Mouse (Mus musculus) forebrain, embryonic 14.5 days (tissue): Measurements from ENCODE around the gene Cct7. TPM values are rescaled to one million over a fixed set of nuclear protein-coding genes. Genes with fewer than 3 reads are reported as not detected.

Experiments used
- ATAC-seq: fragments of 200-750 bp; cut with Nextera tagmentation; 2 replicates; pipeline ENCODE4 v1.8.0; 2017; ENCODE audit warnings: mild to moderate bottlenecking, moderate library complexity
- DNase-seq: peaks from one replicate; pipeline ENCODE4 v3.0.0-alpha.2; 2015; ENCODE audit warnings: low spot score
- H3K27ac ChIP-seq: fragments of 300-500 bp; sonication (generic); 2 replicates; pipeline ENCODE4 v1.5.1; 2014; ENCODE audit warnings: low read depth, mild to moderate bottlenecking, control low read depth, low read length, moderate library complexity
- H3K27me3 ChIP-seq: fragments of 300-500 bp; sonication (generic); replicated peaks from 2 replicates; pipeline ENCODE4 v1.6.1; 2014; ENCODE audit warnings: low read length, control low read depth, mixed read lengths; ENCODE audit not compliant: control insufficient read depth, insufficient read depth
- H3K36me3 ChIP-seq: fragments of 300-500 bp; sonication (generic); 2 replicates; pipeline ENCODE4 v1.6.1; 2014; ENCODE audit warnings: low read length, control low read depth; ENCODE audit not compliant: control insufficient read depth, insufficient read depth
- H3K4me1 ChIP-seq: fragments of 300-500 bp; sonication (generic); 2 replicates; pipeline ENCODE4 v1.6.1; 2014; ENCODE audit warnings: antibody characterized with exemption, low read length, control low read depth; ENCODE audit not compliant: control insufficient read depth, insufficient read depth
- H3K4me2 ChIP-seq: fragments of 300-500 bp; sonication (generic); 2 replicates; pipeline ENCODE4 v1.6.1; 2014; ENCODE audit warnings: mild to moderate bottlenecking, control low read depth, low read length
- H3K4me3 ChIP-seq: fragments of 300-500 bp; sonication (generic); 2 replicates; pipeline ENCODE4 v1.5.1; 2014; ENCODE audit warnings: low read depth, low read length, control low read depth
- H3K9ac ChIP-seq: fragments of 300-500 bp; sonication (generic); 2 replicates; pipeline ENCODE4 v1.6.1; 2014; ENCODE audit warnings: mild to moderate bottlenecking, low read length, control low read depth, moderate library complexity
- H3K9me3 ChIP-seq: fragments of 300-500 bp; sonication (generic); replicated peaks from 2 replicates; pipeline ENCODE4 v1.6.1; 2016; ENCODE audit warnings: low read length, control low read depth, mixed read lengths; ENCODE audit not compliant: control insufficient read depth
- WGBS: fragments of 180-500 bp; shearing (Covaris S2); extraction: QIAGEN DNeasy Blood & Tissue Kit; methylation state at CpG from one replicate; pipeline ENCODE4 v1.1.7; 2014; 5-methylcytosine and 5-hydroxymethylcytosine counted together
- polyA plus RNA-seq: library from polyadenylated mRNA; unstranded; fragments of >200 nt; fragmentation: Nextera tagmentation; extraction: Ambion mirVana; gene quantifications from 2 replicates; pipeline ENCODE4 v1.2.1, GENCODE M21; 2014

The Cct7 gene
- polyA plus RNA-seq, 1 experiment from 2014 or later: 759 TPM

- Histone ChIP-seq H3K27me3 (no peaks in the 10 kb centered on the region), H3K4me3 (peak overlapping the region; percentile 74), H3K27ac (no peak overlapping the region), H3K4me2 (peak overlapping the region; percentile 85), H3K36me3 (no peaks in the 10 kb centered on the region), H3K9ac (peak overlapping the region; percentile 72), H3K4me1 (no peaks in the 10 kb centered on the region), H3K9me3 (no peaks in the 10 kb centered on the region)
- 54% methylated on average over 8 of the region's 8 CpGs for WGBS
- DNase-seq: no peak
- ATAC-seq: peak; percentile 79
Measured at GRCm38 (mm10) chr6:85431274-85431841, 20.0 kb upstream of the Cct7 start.

GRCm38 (mm10) chr6:85431842-85432431, 19.4 kb upstream of the Cct7 start, which contains the start of gene Smyd5:
Gene Smyd5, plus strand, starts transcription at chr6:85431989.
- Histone ChIP-seq H3K4me3 (peak within 1 kb of the TSS; percentile 74), H3K9me3 (no peaks in the 10 kb centered on the region), H3K27ac (no peak within 1 kb of the TSS), H3K4me2 (peak within 1 kb of the TSS; percentile 85), H3K9ac (peak within 1 kb of the TSS; percentile 72), H3K4me1 (no peaks in the 10 kb centered on the region), H3K36me3 (no peaks in the 10 kb centered on the region), H3K27me3 (no peaks in the 10 kb centered on the region)
- WGBS: 1% methylated on average over 36 of the region's 39 CpGs
- DNase-seq (peak; percentile 70), ATAC-seq (peak; percentile 89)

- Histone ChIP-seq H3K27me3 (no peaks in the 10 kb centered on the region), H3K9ac (no peak overlapping the region), H3K4me2 (no peak overlapping the region), H3K4me3 (no peak overlapping the region), H3K9me3 (no peaks in the 10 kb centered on the region), H3K36me3 (peaks cover 5% of the 10 kb centered on the region; the same call in 1 of the 2 replicates), H3K4me1 (no peaks in the 10 kb centered on the region), H3K27ac (no peak overlapping the region)
- DNase-seq (no peak), ATAC-seq (no peak)
- 85% methylated on average over 5 of the region's 5 CpGs for WGBS
Measured at GRCm38 (mm10) chr6:85433865-85434264, 17.4 kb upstream of the Cct7 start.

- ATAC-seq (no peak), DNase-seq (no peak)
- Histone ChIP-seq H3K9me3 (no peaks in the 10 kb centered on the region), H3K9ac (no peak overlapping the region), H3K36me3 (peaks cover 19% of the 10 kb centered on the region; the same call in 1 of the 2 replicates), H3K4me2 (no peak overlapping the region), H3K4me1 (no peaks in the 10 kb centered on the region), H3K27me3 (no peaks in the 10 kb centered on the region), H3K4me3 (no peak overlapping the region), H3K27ac (no peak overlapping the region)
- WGBS: 87% methylated on average over 1 of the region's 1 CpGs
Measured at GRCm38 (mm10) chr6:85436204-85436603, 15.1 kb upstream of the Cct7 start.

GRCm38 (mm10) chr6:85436631-85437030, 14.7 kb upstream of the Cct7 start:
- no peaks in the 10 kb centered on the region for H3K4me1 ChIP-seq
- no peak overlapping the region for H3K4me2 ChIP-seq
- no peaks in the 10 kb centered on the region for H3K27me3 ChIP-seq
- DNase-seq (no peak), ATAC-seq (no peak)
- H3K36me3 ChIP-seq: peaks cover 23% of the 10 kb centered on the region; the same call in 1 of the 2 replicates
- no peak overlapping the region for H3K4me3 ChIP-seq
- no peak overlapping the region for H3K27ac ChIP-seq
- no peaks in the 10 kb centered on the region for H3K9me3 ChIP-seq
- WGBS: 88% methylated on average over 5 of the region's 6 CpGs
- H3K9ac ChIP-seq: no peak overlapping the region

GRCm38 (mm10) chr6:85441142-85441541, 10.2 kb upstream of the Cct7 start:
- WGBS: 91% methylated on average over 4 of the region's 4 CpGs
- Histone ChIP-seq H3K27ac (no peak overlapping the region), H3K4me2 (no peak overlapping the region), H3K4me3 (no peak overlapping the region), H3K9me3 (no peaks in the 10 kb centered on the region), H3K27me3 (no peaks in the 10 kb centered on the region), H3K9ac (no peak overlapping the region), H3K36me3 (peaks cover 55% of the 10 kb centered on the region), H3K4me1 (no peaks in the 10 kb centered on the region)
- DNase-seq: no peak
- ATAC-seq: no peak

- no peak for DNase-seq
Measured at GRCm38 (mm10) chr6:85443488-85444233, 7.7 kb upstream of the Cct7 start.

GRCm38 (mm10) chr6:85444266-85444965, 6.9 kb upstream of the Cct7 start:
- H3K36me3 ChIP-seq: peaks cover 57% of the 10 kb centered on the region

More at GRCm38 (mm10) chr6:85443488-85444233, 7.7 kb upstream of the Cct7 start:
- Histone ChIP-seq H3K9ac (no peak overlapping the region), H3K9me3 (no peaks in the 10 kb centered on the region), H3K36me3 (peaks cover 64% of the 10 kb centered on the region), H3K27me3 (no peaks in the 10 kb centered on the region), H3K4me3 (no peak overlapping the region), H3K27ac (no peak overlapping the region), H3K4me2 (no peak overlapping the region), H3K4me1 (no peaks in the 10 kb centered on the region)
- 93% methylated on average over 3 of the region's 3 CpGs for WGBS
- ATAC-seq: no peak

More at GRCm38 (mm10) chr6:85444266-85444965, 6.9 kb upstream of the Cct7 start:
- H3K27ac ChIP-seq: no peak overlapping the region
- H3K9me3 ChIP-seq: no peaks in the 10 kb centered on the region
- WGBS: 84% methylated on average over 8 of the region's 8 CpGs
- H3K4me1 ChIP-seq: no peaks in the 10 kb centered on the region
- no peak overlapping the region for H3K9ac ChIP-seq
- no peak overlapping the region for H3K4me2 ChIP-seq
- no peak for ATAC-seq
- H3K27me3 ChIP-seq: no peaks in the 10 kb centered on the region
- no peak overlapping the region for H3K4me3 ChIP-seq
- no peak for DNase-seq
